Mouse (Mus musculus) CH12F3 (cell line): ENCODE measurements around the gene Olfr283.
"Not testable (repeated sequence)": the region's sequence is repeated elsewhere in the genome, so short reads cannot be mapped to it uniquely, and the experiment has no call there.

Experiments used
- in situ Hi-C: fragments of 300-500 bp; cut with MboI; formaldehyde crosslinking; loops from 2 replicates; pipeline ENCODE4 v1.14.3; 2020; ENCODE audit warnings: low sequenced_read_pairs

The Olfr283 gene

DNA sequence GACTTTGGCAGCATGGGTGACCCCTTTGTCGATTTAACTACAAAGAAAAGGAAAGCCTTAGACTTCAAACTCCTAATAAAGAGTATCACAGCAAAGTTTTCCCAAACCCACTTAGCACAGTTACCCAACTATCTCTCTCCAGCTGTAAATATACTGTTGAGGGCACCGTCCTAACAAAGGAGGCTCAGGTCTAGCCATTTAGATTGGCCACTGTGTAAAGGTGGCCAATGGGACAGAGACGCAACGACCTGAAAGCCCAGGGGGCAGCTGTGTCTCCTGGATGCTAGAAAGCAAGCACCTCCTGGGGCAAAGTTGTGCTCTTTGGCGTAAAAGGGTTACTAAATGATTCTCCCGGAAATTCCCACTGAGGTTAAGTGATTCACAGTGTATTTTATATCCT lies at the start of gene Olfr283:
TSS of gene Olfr283 (minus strand) at position 101 of the 400 bp plus-strand sequence.
- in situ Hi-C loops: loop anchor here (25.0 kb wide), 1 partner anchor 194 kb away; the partner anchor contains the start of gene Olfr288

GRCm38 (mm10) chr15:98425188-98425587 lies 44.4 kb upstream of the Olfr283 start:
- in situ Hi-C loops: no loop called here

- in situ Hi-C loops: no loop called here
Measured at GRCm38 (mm10) chr15:98424753-98425152, 44.0 kb upstream of the Olfr283 start.

DNA sequence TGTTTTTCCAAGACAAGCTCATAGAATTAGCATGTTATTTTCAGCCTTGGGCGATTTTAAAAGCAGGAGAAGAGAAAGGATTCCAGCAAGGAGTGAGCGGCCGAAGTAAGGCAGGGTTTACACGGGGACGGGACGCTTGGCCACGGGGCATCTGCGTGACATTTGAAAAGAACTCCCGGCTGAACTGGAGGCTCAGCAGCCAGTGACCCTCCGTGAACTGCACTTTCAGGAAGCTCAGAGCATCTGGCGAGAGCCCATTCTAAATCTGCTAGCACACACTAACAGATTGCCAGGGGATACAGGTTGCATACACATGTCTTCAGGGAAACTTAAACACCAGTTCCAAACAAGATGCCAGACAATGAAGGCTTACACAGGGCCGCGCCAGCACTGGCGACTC lies 43.6 kb upstream of the Olfr283 start:
- in situ Hi-C loops: no loop called here

DNA sequence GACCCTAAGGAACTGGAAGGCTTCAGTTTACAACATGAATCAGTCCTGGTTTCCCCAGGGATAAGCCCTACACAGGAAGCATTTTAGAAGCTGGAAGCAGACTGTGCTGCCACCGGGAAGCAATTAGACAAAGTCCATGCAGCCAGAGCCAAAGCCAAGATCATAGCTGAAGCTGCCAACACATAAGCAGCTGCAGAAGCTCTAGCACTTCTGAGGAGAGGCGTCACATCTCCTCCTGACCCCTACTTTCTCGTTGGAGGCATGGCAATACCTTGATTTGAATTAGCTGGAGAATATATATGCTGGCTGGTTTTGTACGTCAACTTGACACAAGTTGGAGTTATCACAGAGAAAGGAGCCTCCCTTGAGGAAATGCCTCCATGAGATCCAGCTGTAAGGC lies 40.2 kb upstream of the Olfr283 start:
- in situ Hi-C loops: no loop called here

GRCm38 (mm10) chr15:98418096-98418495 lies 37.4 kb upstream of the Olfr283 start:
- in situ Hi-C loops: no loop called here

DNA sequence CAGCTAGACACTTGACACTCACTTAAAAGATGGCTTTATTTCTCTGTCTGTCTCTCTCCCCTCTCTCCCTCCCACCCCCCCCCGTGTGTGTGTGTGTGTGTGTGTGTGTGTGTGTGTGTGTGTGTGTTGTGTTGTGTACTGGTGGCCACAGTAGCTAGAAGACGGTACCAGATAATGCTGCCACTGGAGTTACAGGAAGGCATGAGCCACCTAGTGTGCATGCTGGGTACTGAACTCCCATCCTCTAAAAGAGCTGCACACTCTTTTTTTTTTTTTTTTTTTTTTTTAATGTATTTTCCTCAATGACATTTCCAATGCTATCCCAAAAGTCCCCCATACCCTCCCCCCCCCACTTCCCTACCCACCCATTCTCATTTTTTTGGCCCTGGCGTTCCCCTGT lies 36.5 kb upstream of the Olfr283 start:
- in situ Hi-C loops: not testable (repeated sequence)

DNA sequence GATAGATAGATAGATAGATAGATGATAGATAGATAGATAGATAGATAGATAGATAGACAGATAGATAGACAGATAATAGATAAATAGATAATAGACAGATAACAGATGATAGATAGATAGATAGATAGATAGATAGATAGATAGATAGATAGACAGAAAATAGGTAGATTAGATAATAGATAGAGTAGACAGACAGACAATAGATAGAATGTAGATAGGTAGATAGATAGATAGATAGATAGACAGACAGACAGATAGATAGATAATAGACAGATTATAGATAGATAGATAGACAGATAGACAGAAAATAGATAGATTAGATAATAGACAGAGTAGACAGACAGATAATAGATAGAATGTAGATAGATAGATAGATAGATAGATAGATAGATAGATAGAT lies 36.1 kb upstream of the Olfr283 start:
- in situ Hi-C loops: not testable (repeated sequence)

- in situ Hi-C loops: no loop called here
Measured at GRCm38 (mm10) chr15:98415996-98416395, 35.2 kb upstream of the Olfr283 start.

DNA sequence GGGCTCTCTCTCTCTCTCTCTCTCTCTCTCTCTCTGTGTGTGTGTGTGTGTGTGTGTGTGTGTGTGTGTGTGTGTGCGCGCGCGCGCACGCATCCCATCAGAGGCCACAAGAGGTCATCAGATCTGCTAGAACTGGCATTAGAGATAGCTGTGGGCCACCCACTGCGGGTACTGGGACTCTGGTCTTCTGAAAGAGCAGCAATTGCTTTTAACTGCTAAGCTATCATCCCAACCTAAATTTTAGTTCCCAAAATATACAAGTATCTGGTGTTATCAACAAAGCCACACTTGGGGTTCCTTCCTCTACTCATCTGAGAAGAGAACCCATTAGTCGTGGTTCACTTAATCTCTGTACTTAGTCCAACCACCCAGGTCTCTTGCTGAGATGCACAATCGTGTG lies 29.5 kb upstream of the Olfr283 start:
- in situ Hi-C loops: no loop called here

DNA sequence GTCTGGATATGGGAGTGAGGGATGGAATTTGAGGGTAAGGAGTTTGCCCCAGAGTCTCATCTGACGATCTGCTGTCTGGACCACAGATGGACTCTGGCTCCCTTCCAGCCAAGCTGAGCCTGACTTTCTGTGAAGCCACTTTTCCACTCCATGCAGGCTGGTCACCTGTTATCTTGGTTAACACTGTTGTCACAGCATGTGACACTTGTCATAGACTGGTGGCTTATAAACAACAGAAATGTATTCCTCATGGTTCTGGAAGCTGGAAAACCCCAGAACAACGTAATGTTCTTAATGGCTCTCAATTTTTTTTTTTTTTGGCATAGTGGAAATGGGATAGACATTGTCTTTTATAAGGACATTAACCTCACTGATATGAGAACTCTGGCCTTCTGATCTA lies 28.9 kb upstream of the Olfr283 start:
- in situ Hi-C loops: no loop called here

GRCm38 (mm10) chr15:98408406-98409060 lies 27.8 kb upstream of the Olfr283 start:
- in situ Hi-C loops: no loop called here

DNA sequence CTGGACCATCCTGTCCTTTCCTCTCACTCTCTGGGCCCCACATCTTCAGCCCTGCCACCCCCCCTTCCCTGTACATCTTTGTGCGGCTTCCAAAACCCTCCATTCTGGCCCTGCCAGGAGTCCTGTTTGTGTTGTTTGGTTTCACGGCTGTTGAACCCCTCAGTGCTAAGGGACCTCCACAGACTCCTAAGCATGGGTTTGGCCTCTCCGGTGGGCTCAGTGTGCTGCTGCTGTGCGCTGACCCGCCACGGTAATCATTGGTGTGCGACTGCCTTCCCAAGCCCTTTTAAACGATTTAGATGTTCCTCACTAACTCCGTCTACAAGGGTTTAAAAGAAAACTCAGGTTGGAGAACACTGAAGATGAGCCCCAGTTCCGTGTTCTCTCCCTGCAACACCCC lies 21.6 kb upstream of the Olfr283 start:
- in situ Hi-C loops: no loop called here

GRCm38 (mm10) chr15:98397136-98397535 lies 16.4 kb upstream of the Olfr283 start:
- in situ Hi-C loops: loop anchor here (25.0 kb wide), 1 partner anchor 210 kb away; the partner anchor contains the start of gene Olfr288

DNA sequence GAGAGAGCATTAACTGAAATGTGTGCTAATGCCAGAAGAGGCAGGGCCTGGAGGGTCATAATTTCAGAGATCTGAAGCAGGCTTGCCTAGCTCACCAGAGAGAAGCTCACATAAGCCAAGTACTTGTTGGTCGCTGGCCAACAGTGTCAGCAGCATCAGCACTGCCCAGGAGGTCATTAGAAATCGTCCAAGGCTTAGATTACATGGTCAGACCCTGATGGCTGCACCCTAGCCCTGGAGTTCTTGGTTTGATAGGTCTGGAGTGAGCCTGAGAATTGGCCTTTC lies 11.1 kb upstream of the Olfr283 start:
- in situ Hi-C loops: loop anchor here (25.0 kb wide), 1 partner anchor 205 kb away; the partner anchor contains the start of gene Olfr288

DNA sequence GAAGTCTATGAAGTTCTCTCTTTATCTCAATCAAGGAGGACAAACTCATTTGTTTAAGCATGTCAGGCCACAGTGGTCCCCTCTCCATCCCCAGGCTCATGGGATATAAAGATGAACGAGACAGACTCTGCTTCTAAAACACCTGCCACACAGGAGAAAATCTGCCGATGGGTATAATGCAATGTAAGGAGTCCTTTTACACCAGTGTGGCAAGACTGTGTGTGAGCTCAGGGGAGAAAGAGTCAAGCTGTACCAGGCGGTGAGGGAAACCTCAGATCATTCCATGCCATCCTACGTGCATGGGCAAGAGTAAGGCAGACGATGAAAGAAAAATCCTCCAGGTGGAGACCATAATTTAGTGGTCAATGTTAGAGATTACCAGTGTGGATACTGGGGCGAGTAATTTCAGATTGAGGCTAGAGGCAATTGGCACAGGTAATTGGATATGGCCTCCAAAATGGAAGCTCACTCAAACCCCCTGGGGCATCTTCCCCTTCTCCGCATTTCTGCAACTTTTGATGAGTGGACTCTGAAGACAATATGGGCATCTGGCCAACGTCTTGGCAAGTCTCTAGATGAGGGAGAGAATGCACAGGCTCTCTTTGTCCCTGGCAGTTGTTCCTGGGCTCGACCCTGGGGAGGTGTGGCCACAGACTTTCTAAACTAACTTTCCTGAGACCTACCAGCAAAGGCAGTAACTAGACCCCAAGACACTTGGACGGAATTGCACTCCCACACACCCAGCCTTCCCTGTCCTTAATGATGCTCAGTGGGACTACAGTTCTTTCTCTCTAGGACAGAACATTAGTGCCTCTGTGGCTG lies 10.5 kb upstream of the Olfr283 start:
- in situ Hi-C loops: loop anchor here (25.0 kb wide), 1 partner anchor 204 kb away; the partner anchor contains the start of gene Olfr288

GRCm38 (mm10) chr15:98389796-98390195 lies 9.1 kb upstream of the Olfr283 start:
- in situ Hi-C loops: loop anchor here (25.0 kb wide), 1 partner anchor 202 kb away; the partner anchor contains the start of gene Olfr288

DNA sequence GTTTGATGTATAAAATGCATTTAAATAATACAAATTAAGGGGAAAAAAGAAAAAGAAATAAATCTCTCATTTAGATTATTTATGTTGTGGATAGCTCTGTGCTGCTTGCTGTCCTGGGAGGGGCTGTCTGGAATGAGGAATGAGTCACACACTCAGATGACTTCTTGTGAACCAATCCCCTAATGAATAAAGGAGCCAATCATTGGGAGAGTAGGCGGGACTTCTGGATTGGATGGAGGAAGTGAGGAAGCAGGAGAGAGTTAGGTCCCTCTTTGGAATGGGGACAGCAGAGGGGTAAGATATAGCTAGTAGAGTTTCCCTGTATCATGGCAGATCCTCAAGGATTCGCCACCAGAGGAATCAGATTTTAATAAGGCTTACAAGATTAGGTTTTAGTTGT lies 6.9 kb upstream of the Olfr283 start:
- in situ Hi-C loops: loop anchor here (25.0 kb wide), 1 partner anchor 200 kb away; the partner anchor contains the start of gene Olfr288

DNA sequence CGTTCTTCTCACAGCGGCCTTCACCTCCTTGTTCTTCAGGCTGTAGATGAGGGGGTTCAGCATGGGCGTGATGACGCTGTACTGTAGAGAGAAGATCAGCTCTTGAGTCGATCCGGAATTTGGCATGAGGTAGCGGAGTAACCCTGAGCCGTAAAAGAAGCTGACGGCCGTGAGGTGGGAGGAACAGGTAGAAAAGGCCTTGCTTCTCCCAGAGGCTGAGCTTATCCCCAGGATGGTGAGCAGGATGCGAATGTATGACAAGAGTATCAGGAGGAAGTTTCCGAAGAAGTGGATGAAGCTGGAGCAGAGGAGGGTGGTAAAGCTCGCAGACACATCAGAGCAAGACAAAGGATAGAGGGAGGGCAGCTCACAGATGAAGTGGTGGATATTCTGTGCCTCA lies 2.5 kb downstream of the Olfr283 start:
- in situ Hi-C loops: loop anchor here (25.0 kb wide), 1 partner anchor 191 kb away; the partner anchor contains the start of gene Olfr288

DNA sequence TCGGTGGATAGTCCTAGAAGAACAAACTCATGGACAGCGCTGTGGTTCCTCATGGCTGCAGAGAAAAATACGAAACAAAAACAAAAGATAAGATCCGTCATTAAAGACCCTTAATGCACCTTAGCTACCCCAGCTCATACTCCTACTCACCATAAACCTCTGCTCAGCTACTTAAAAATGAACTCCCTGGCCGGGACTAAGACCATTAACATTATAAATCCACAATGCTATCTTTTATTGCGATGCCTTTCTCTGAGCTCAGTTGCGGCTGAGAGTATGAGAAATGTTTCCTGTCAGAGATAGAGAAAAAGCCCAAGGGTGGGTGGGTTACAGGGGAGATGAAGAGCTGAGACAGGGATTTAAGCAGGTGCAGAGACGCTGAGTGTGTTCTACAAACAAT lies 39.9 kb downstream of the Olfr283 start, which contains the start of gene Olfr284:
TSS of gene Olfr284 (minus strand) at position 101 of the 400 bp plus-strand sequence.
- in situ Hi-C loops: no loop called here
